Mouse (Mus musculus) heart, adult 2 months (tissue): ENCODE results near the gene Nop10.

ENCODE experiments used
- CTCF ChIP-seq: fragments of 200-600 bp; IDR thresholded peaks from 2 replicates; pipeline ENCODE4 v1.8.1; 2022; ENCODE audit warnings: antibody characterized with exemption, mild to moderate bottlenecking, moderate library complexity
- EP300 ChIP-seq: fragments of 200-500 bp; IDR thresholded peaks from 2 replicates; pipeline ENCODE4 v1.6.1; 2011; ENCODE audit warnings: low read depth, low read length, control low read depth; ENCODE audit not compliant: insufficient read depth
- POLR2A ChIP-seq: fragments of 200-500 bp; IDR thresholded peaks from 2 replicates; pipeline ENCODE4 v1.6.1; 2011; ENCODE audit warnings: mild to moderate bottlenecking, low read depth, low read length, control low read depth; ENCODE audit not compliant: insufficient read depth

DNA sequence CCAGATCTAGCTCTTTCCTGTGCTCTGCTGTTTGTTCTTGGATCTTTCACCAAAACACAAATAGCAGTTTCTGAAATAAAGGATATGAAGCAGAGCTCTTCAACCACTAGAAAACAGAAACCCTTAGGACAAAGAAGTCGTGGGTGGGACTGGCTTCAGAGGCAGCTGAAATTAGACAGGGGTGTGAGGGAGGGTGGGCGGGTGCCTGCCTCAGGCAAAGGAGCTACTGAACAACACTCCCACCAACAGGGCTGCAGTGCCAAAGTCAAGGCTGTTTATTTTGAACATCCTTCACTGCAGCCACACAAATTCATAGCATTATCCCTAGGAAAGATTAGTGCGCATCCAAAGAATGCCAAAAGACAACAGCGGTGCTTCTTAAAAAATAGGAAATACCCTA lies 37.4 kb upstream of the Nop10 start:
- TF ChIP-seq POLR2A = no peak
- TF ChIP-seq CTCF = no peak
- TF ChIP-seq EP300 = no peak
